10 mouse cellular contexts compared by ENCODE assay signal in the genomic region with DNA sequence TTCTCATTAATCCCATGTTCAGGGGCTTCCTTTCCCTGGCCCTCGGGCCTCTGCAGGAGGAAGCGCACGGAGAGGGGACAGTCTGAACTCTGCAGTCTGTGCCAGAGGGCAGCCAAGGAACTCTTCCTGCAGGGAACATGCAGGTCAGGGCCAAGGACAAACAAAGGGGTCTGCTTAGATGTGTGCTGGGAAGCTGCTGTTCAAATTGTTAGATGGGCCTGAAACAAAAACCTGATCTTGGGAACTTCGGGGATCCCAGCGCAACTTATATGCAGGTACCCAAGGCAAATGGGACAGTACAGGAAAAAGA.
DNase-seq lines count a peak whose midpoint lies in the region; ATAC-seq and TF ChIP-seq lines count a peak whose summit lies in the region.
"Had no signal": no experiment of that assay in that cellular context is flagged by ENCODE, and none has a peak within 500 bp of the region (broad histone marks: within the 10 kb centered on the region; RNA-seq: fewer than 3 reads in every experiment).

No protein-coding gene starts in this region.

- no peaks in the 10 kb centered on the region for H3K36me3 ChIP-seq in midbrain, embryonic 11.5 days (ENCODE audit: control insufficient read depth, insufficient read depth, low read length)
- no peaks in the 10 kb centered on the region for H3K36me3 ChIP-seq in midbrain, embryonic 13.5 days
- H3K36me3 ChIP-seq in forebrain, postnatal 0 days (ENCODE audit: insufficient read depth), result no peaks in the 10 kb centered on the region
- H3K36me3 ChIP-seq: intestine, embryonic 15.5 days had no signal

- 51% methylated on average over 5 of the region's 5 CpGs for WGBS in midbrain, embryonic 11.5 days
- WGBS in midbrain, embryonic 13.5 days, result 45% methylated on average over 5 of the region's 5 CpGs
- WGBS in forebrain, postnatal 0 days, result 34% methylated on average over 5 of the region's 5 CpGs

- no peak overlapping the region for H3K4me2 ChIP-seq in midbrain, embryonic 11.5 days
- H3K4me2 ChIP-seq in midbrain, embryonic 13.5 days (replicated peaks), result no peak overlapping the region
- no peak overlapping the region for H3K4me2 ChIP-seq in forebrain, postnatal 0 days (ENCODE audit: low read depth)
- H3K4me2 ChIP-seq: intestine, embryonic 15.5 days had no signal

- no peaks in the 10 kb centered on the region for H3K27me3 ChIP-seq in midbrain, embryonic 11.5 days (ENCODE audit: control insufficient read depth, insufficient read depth, low read length)
- H3K27me3 ChIP-seq in midbrain, embryonic 13.5 days, result no peaks in the 10 kb centered on the region
- H3K27me3 ChIP-seq in forebrain, postnatal 0 days (ENCODE audit: insufficient read depth, low read length), result no peaks in the 10 kb centered on the region
- H3K27me3 ChIP-seq: intestine, embryonic 15.5 days had no signal

- no peaks in the 10 kb centered on the region for H3K9me3 ChIP-seq in midbrain, embryonic 11.5 days (ENCODE audit: control insufficient read depth, low read length)
- no peaks in the 10 kb centered on the region for H3K9me3 ChIP-seq in midbrain, embryonic 13.5 days
- H3K9me3 ChIP-seq in forebrain, postnatal 0 days (ENCODE audit: low read length), result no peaks in the 10 kb centered on the region
- H3K9me3 ChIP-seq: intestine, embryonic 15.5 days had no signal

- intact Hi-C loops in heart, postnatal 25 days (cut with DNase I), result loop anchor here (5.0 kb wide), 2 partner anchors 33 to 102 kb away; a partner anchor contains a TSS

- H3K4me3 ChIP-seq in midbrain, embryonic 11.5 days (ENCODE audit: low read depth, low read length), result no peak overlapping the region
- no peak overlapping the region for H3K4me3 ChIP-seq in midbrain, embryonic 13.5 days (replicated peaks)
- no peak overlapping the region for H3K4me3 ChIP-seq in forebrain, postnatal 0 days (ENCODE audit: low read depth, low read length)
- H3K4me3 ChIP-seq: intestine, embryonic 15.5 days had no signal

- TF ChIP-seq CTCF in forebrain, postnatal 0 days (IDR thresholded peaks at IDR 0.05; ENCODE audit: low read depth), result no peak

- DNase-seq in heart, adult 11 months, result peak; percentile 91
- DNase-seq in heart, postnatal 25 days (ENCODE audit: low spot score), result no peak
- peak; percentile 85 for DNase-seq in midbrain, embryonic 11.5 days (ENCODE audit: low spot score, missing footprints)
- no peak for DNase-seq in forebrain, postnatal 0 days
- DNase-seq in lung, postnatal 36 days, result peak; percentile 1
- no peak for DNase-seq in urinary bladder, postnatal 25 days (ENCODE audit: low spot score)
- DNase-seq in thymus, adult 18-20 months, result no peak
- DNase-seq: gastrocnemius, postnatal 36 days had no signal

- H3K4me1 ChIP-seq in midbrain, embryonic 11.5 days (ENCODE audit: control insufficient read depth, insufficient read depth, low read length), result peaks cover 11% of the 10 kb centered on the region; the same call in 1 of the 2 replicates
- H3K4me1 ChIP-seq in midbrain, embryonic 13.5 days (replicated peaks), result peaks cover 16% of the 10 kb centered on the region
- H3K4me1 ChIP-seq in forebrain, postnatal 0 days (ENCODE audit: insufficient read depth), result peaks cover 18% of the 10 kb centered on the region
- H3K4me1 ChIP-seq: intestine, embryonic 15.5 days had no signal

- H3K27ac ChIP-seq in midbrain, embryonic 11.5 days (ENCODE audit: low read depth, low read length), result no peak overlapping the region
- no peak overlapping the region for H3K27ac ChIP-seq in midbrain, embryonic 13.5 days
- no peak overlapping the region for H3K27ac ChIP-seq in forebrain, postnatal 0 days (ENCODE audit: low read depth, low read length)
- H3K27ac ChIP-seq: intestine, embryonic 15.5 days had no signal

- ATAC-seq in midbrain, embryonic 11.5 days (ENCODE audit: low FRiP score), result peak; percentile 55; the same call in 1 of the 2 replicates
- no peak for ATAC-seq in midbrain, embryonic 13.5 days
- ATAC-seq in forebrain, postnatal 0 days, result peak; percentile 17; the same call in 1 of the 2 replicates
- ATAC-seq: intestine, embryonic 15.5 days had no signal

- no peak overlapping the region for H3K9ac ChIP-seq in midbrain, embryonic 11.5 days (ENCODE audit: low read length)
- no peak overlapping the region for H3K9ac ChIP-seq in midbrain, embryonic 13.5 days (replicated peaks)
- no peak overlapping the region for H3K9ac ChIP-seq in forebrain, postnatal 0 days
- H3K9ac ChIP-seq: intestine, embryonic 15.5 days had no signal

Comparison
In these comparisons a context has a peak if more than half of its experiments do, and no peak if none do; other contexts are left out.
1. DNase-seq: peak in heart, adult 11 months (single experiment), midbrain, embryonic 11.5 days (single experiment) and lung, postnatal 36 days (single experiment); none in heart, postnatal 25 days (single experiment), forebrain, postnatal 0 days (single experiment), urinary bladder, postnatal 25 days (single experiment) and thymus, adult 18-20 months (0 of 2).